Mouse (Mus musculus): ENCODE measurements around the gene Bzw2. TPM values are rescaled to one million over a fixed set of nuclear protein-coding genes. Genes with fewer than 3 reads are reported as not detected.

Gene Bzw2
- polyA plus RNA-seq, 1 experiment from 2014 or later = 181 TPM

- no peak overlapping the region for H3K27ac ChIP-seq (ENCODE audit: low read depth, low read length)
- ATAC-seq (replicated peaks; ENCODE audit: low FRiP score) = no peak
- WGBS = 89% methylated on average over 2 of the region's 2 CpGs
Observed at GRCm38 (mm10) chr12:36150265-36150664, 7.6 kb downstream of the Bzw2 start.

GRCm38 (mm10) chr12:36146230-36147011 lies 11.5 kb downstream of the Bzw2 start:
- DNase-seq (ENCODE audit: low spot score) (no peak), ATAC-seq (replicated peaks; ENCODE audit: low FRiP score) (no peak)
- 91% methylated on average over 3 of the region's 3 CpGs for WGBS
- Histone ChIP-seq H3K36me3 (ENCODE audit: control insufficient read depth, insufficient read depth, low read length) (no peaks in the 10 kb centered on the region), H3K9me3 (ENCODE audit: control insufficient read depth, low read length) (no peaks in the 10 kb centered on the region), H3K4me1 (replicated peaks; ENCODE audit: control insufficient read depth, insufficient read depth, low read length) (no peaks in the 10 kb centered on the region), H3K4me2 (no peak overlapping the region), H3K9ac (ENCODE audit: low read depth, low read length) (no peak overlapping the region), H3K27ac (ENCODE audit: low read depth, low read length) (no peak overlapping the region), H3K27me3 (replicated peaks; ENCODE audit: control insufficient read depth, insufficient read depth, low read length) (no peaks in the 10 kb centered on the region), H3K4me3 (ENCODE audit: low read depth, low read length) (no peak overlapping the region)

More at GRCm38 (mm10) chr12:36150265-36150664, 7.6 kb downstream of the Bzw2 start:
- DNase-seq (ENCODE audit: low spot score) = no peak
- no peak overlapping the region for H3K9ac ChIP-seq (ENCODE audit: low read depth, low read length)
- no peaks in the 10 kb centered on the region for H3K27me3 ChIP-seq (replicated peaks; ENCODE audit: control insufficient read depth, insufficient read depth, low read length)
- no peaks in the 10 kb centered on the region for H3K36me3 ChIP-seq (ENCODE audit: control insufficient read depth, insufficient read depth, low read length)
- peaks cover 5% of the 10 kb centered on the region for H3K4me1 ChIP-seq (replicated peaks; ENCODE audit: control insufficient read depth, insufficient read depth, low read length)
- H3K9me3 ChIP-seq (ENCODE audit: control insufficient read depth, low read length) = no peaks in the 10 kb centered on the region
- H3K4me2 ChIP-seq = no peak overlapping the region
- H3K4me3 ChIP-seq (ENCODE audit: low read depth, low read length) = no peak overlapping the region

GRCm38 (mm10) chr12:36140401-36140800 lies 17.5 kb downstream of the Bzw2 start:
- Histone ChIP-seq H3K9me3 (ENCODE audit: control insufficient read depth, low read length) (no peaks in the 10 kb centered on the region), H3K9ac (ENCODE audit: low read depth, low read length) (no peak overlapping the region), H3K27me3 (replicated peaks; ENCODE audit: control insufficient read depth, insufficient read depth, low read length) (no peaks in the 10 kb centered on the region), H3K27ac (ENCODE audit: low read depth, low read length) (no peak overlapping the region), H3K36me3 (ENCODE audit: control insufficient read depth, insufficient read depth, low read length) (no peaks in the 10 kb centered on the region; the same call in 1 of the 2 replicates), H3K4me1 (replicated peaks; ENCODE audit: control insufficient read depth, insufficient read depth, low read length) (no peaks in the 10 kb centered on the region), H3K4me2 (no peak overlapping the region), H3K4me3 (ENCODE audit: low read depth, low read length) (no peak overlapping the region)
- DNase-seq (ENCODE audit: low spot score) = no peak
- WGBS = 92% methylated on average over 6 of the region's 6 CpGs
- no peak for ATAC-seq (replicated peaks; ENCODE audit: low FRiP score)

GRCm38 (mm10) chr12:36137192-36137591 lies 20.7 kb downstream of the Bzw2 start:
- H3K27ac ChIP-seq (ENCODE audit: low read depth, low read length) = no peak overlapping the region
- H3K4me3 ChIP-seq (ENCODE audit: low read depth, low read length) = no peak overlapping the region
- 71% methylated on average over 4 of the region's 4 CpGs for WGBS
- H3K4me2 ChIP-seq = no peak overlapping the region
- ATAC-seq (replicated peaks; ENCODE audit: low FRiP score) (no peak), DNase-seq (ENCODE audit: low spot score) (no peak)
- H3K27me3 ChIP-seq (replicated peaks; ENCODE audit: control insufficient read depth, insufficient read depth, low read length) = no peaks in the 10 kb centered on the region
- H3K4me1 ChIP-seq (replicated peaks; ENCODE audit: control insufficient read depth, insufficient read depth, low read length) = 0 out of 2 replicates have a peak, but pooled peaks cover 2% of the 10 kb centered on the region
- no peak overlapping the region for H3K9ac ChIP-seq (ENCODE audit: low read depth, low read length)
- H3K9me3 ChIP-seq (ENCODE audit: control insufficient read depth, low read length) = no peaks in the 10 kb centered on the region
- H3K36me3 ChIP-seq (ENCODE audit: control insufficient read depth, insufficient read depth, low read length) = no peaks in the 10 kb centered on the region; the same call in 1 of the 2 replicates

GRCm38 (mm10) chr12:36136285-36136684 lies 21.6 kb downstream of the Bzw2 start:
- ATAC-seq (replicated peaks; ENCODE audit: low FRiP score) = no peak
- H3K27me3 ChIP-seq (replicated peaks; ENCODE audit: control insufficient read depth, insufficient read depth, low read length) = no peaks in the 10 kb centered on the region
- H3K4me3 ChIP-seq (ENCODE audit: low read depth, low read length) = no peak overlapping the region
- H3K4me1 ChIP-seq (replicated peaks; ENCODE audit: control insufficient read depth, insufficient read depth, low read length) = 0 out of 2 replicates have a peak, but pooled peaks cover 2% of the 10 kb centered on the region
- no peak overlapping the region for H3K9ac ChIP-seq (ENCODE audit: low read depth, low read length)
- H3K36me3 ChIP-seq (ENCODE audit: control insufficient read depth, insufficient read depth, low read length) = peaks cover 3% of the 10 kb centered on the region; the same call in 1 of the 2 replicates
- no peak overlapping the region for H3K4me2 ChIP-seq
- DNase-seq (ENCODE audit: low spot score) = no peak
- 69% methylated on average over 8 of the region's 8 CpGs for WGBS
- H3K9me3 ChIP-seq (ENCODE audit: control insufficient read depth, low read length) = no peaks in the 10 kb centered on the region
- no peak overlapping the region for H3K27ac ChIP-seq (ENCODE audit: low read depth, low read length)

- Histone ChIP-seq H3K4me1 (replicated peaks; ENCODE audit: control insufficient read depth, insufficient read depth, low read length) (0 out of 2 replicates have a peak, but pooled peaks cover 2% of the 10 kb centered on the region), H3K36me3 (ENCODE audit: control insufficient read depth, insufficient read depth, low read length) (0 out of 2 replicates have a peak, but pooled peaks cover 3% of the 10 kb centered on the region), H3K4me2 (no peak overlapping the region), H3K9ac (ENCODE audit: low read depth, low read length) (no peak overlapping the region), H3K27me3 (replicated peaks; ENCODE audit: control insufficient read depth, insufficient read depth, low read length) (no peaks in the 10 kb centered on the region), H3K4me3 (ENCODE audit: low read depth, low read length) (no peak overlapping the region), H3K27ac (ENCODE audit: low read depth, low read length) (no peak overlapping the region), H3K9me3 (ENCODE audit: control insufficient read depth, low read length) (no peaks in the 10 kb centered on the region)
- DNase-seq (ENCODE audit: low spot score) (no peak), ATAC-seq (replicated peaks; ENCODE audit: low FRiP score) (no peak)
- 77% methylated on average over 3 of the region's 3 CpGs for WGBS
Observed at GRCm38 (mm10) chr12:36135409-36135808, 22.5 kb downstream of the Bzw2 start.

- 0 out of 2 replicates have a peak, but pooled peaks cover 2% of the 10 kb centered on the region for H3K4me1 ChIP-seq (replicated peaks; ENCODE audit: control insufficient read depth, insufficient read depth, low read length)
- no peaks in the 10 kb centered on the region for H3K27me3 ChIP-seq (replicated peaks; ENCODE audit: control insufficient read depth, insufficient read depth, low read length)
- H3K9me3 ChIP-seq (ENCODE audit: control insufficient read depth, low read length) = no peaks in the 10 kb centered on the region
- WGBS = 93% methylated on average over 5 of the region's 5 CpGs
- H3K4me3 ChIP-seq (ENCODE audit: low read depth, low read length) = no peak overlapping the region
- peaks cover 8% of the 10 kb centered on the region; the same call in 1 of the 2 replicates for H3K36me3 ChIP-seq (ENCODE audit: control insufficient read depth, insufficient read depth, low read length)
- H3K9ac ChIP-seq (ENCODE audit: low read depth, low read length) = no peak overlapping the region
- ATAC-seq (replicated peaks; ENCODE audit: low FRiP score) = no peak
- no peak for DNase-seq (ENCODE audit: low spot score)
- no peak overlapping the region for H3K27ac ChIP-seq (ENCODE audit: low read depth, low read length)
- H3K4me2 ChIP-seq = no peak overlapping the region
Observed at GRCm38 (mm10) chr12:36134111-36134510, 23.8 kb downstream of the Bzw2 start.

GRCm38 (mm10) chr12:36133547-36133946 lies 24.3 kb downstream of the Bzw2 start:
- WGBS = 81% methylated on average over 5 of the region's 5 CpGs
- H3K9me3 ChIP-seq (ENCODE audit: control insufficient read depth, low read length) = no peaks in the 10 kb centered on the region
- 0 out of 2 replicates have a peak, but pooled peaks cover 2% of the 10 kb centered on the region for H3K4me1 ChIP-seq (replicated peaks; ENCODE audit: control insufficient read depth, insufficient read depth, low read length)
- H3K4me3 ChIP-seq (ENCODE audit: low read depth, low read length) = no peak overlapping the region
- no peak for DNase-seq (ENCODE audit: low spot score)
- ATAC-seq (replicated peaks; ENCODE audit: low FRiP score) = no peak
- no peak overlapping the region for H3K27ac ChIP-seq (ENCODE audit: low read depth, low read length)
- no peak overlapping the region for H3K9ac ChIP-seq (ENCODE audit: low read depth, low read length)
- H3K27me3 ChIP-seq (replicated peaks; ENCODE audit: control insufficient read depth, insufficient read depth, low read length) = no peaks in the 10 kb centered on the region
- no peak overlapping the region for H3K4me2 ChIP-seq
- H3K36me3 ChIP-seq (ENCODE audit: control insufficient read depth, insufficient read depth, low read length) = peaks cover 9% of the 10 kb centered on the region; the same call in 1 of the 2 replicates

GRCm38 (mm10) chr12:36132668-36133067 lies 25.2 kb downstream of the Bzw2 start:
- WGBS = 88% methylated on average over 3 of the region's 3 CpGs
- Histone ChIP-seq H3K4me1 (replicated peaks; ENCODE audit: control insufficient read depth, insufficient read depth, low read length) (0 out of 2 replicates have a peak, but pooled peaks cover 2% of the 10 kb centered on the region), H3K27me3 (replicated peaks; ENCODE audit: control insufficient read depth, insufficient read depth, low read length) (no peaks in the 10 kb centered on the region), H3K4me3 (ENCODE audit: low read depth, low read length) (no peak overlapping the region), H3K36me3 (ENCODE audit: control insufficient read depth, insufficient read depth, low read length) (peaks cover 9% of the 10 kb centered on the region; the same call in 1 of the 2 replicates), H3K4me2 (no peak overlapping the region), H3K9ac (ENCODE audit: low read depth, low read length) (no peak overlapping the region), H3K27ac (ENCODE audit: low read depth, low read length) (no peak overlapping the region), H3K9me3 (ENCODE audit: control insufficient read depth, low read length) (no peaks in the 10 kb centered on the region)
- no peak for ATAC-seq (replicated peaks; ENCODE audit: low FRiP score)
- DNase-seq (ENCODE audit: low spot score) = no peak

All from liver, embryonic 11.5 days (tissue).